Mouse (Mus musculus) left cerebral cortex, postnatal 25 days (tissue): ENCODE measurements around the gene Il12rb2. TPM values are rescaled to one million over a fixed set of nuclear protein-coding genes. Genes with fewer than 3 reads are reported as not detected.

Experiments used
- DNase-seq, 2 experiments: peaks; one replicate each; pipeline ENCODE4 v3.0.0; 2022; ENCODE audit warnings: low spot score in 2 of 2, mixed read lengths in 1 of 2
- intact Hi-C: fragments of 180-260 bp; cut with DNase I; formaldehyde crosslinking; loops from one replicate; pipeline ENCODE4 v1.15.1; 2025
- total RNA-seq, 2 experiments: library from RNA; stranded (reverse); gene quantifications; 2 replicates each; pipeline ENCODE4 v1.2.3; 2021

Il12rb2 gene
- total RNA-seq, 2 experiments from 2014 or later = 0.11 to 0.18 TPM

DNA sequence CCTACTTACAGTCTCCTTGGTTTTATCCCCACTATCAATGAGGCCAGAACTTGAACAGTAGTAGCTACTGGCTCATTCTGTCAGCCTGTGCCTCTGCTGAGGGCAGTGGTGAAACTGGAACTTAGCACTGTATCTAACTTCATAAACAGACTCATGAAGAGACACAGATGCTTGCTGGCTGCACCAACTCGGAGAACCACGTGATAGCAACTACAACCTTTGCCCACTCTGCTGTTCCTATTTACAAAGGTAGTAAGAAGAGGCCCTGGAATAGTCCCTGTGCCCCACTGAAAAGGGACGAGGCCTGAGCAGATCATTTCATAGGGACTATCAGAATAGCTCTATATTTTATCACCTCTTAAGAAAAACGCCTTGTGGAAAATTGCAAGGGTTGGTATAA, 75.7 kb downstream of the Il12rb2 start:
- DNase-seq = no peak
- intact Hi-C loops = no loop called here

DNA sequence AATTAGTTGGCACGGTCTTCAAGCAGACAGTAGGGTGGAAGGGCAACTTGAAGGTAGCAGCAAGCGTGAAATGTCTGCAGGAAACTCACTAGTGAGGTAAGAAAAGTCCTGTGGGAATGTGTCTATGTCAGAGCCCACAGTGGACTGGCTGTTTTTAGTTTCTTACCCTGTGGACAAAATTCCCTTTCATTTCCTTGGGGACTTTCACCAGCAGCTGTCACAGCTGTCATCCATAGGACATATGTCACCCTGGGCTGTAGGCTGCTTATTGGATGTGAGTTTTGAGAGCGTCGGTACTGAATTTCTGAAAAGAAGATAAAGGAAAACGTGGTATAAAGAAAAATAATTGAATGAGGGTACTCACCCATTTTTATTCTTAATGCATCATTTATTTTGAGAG, 77.2 kb downstream of the Il12rb2 start:
- DNase-seq = no peak
- intact Hi-C loops = no loop called here

DNA sequence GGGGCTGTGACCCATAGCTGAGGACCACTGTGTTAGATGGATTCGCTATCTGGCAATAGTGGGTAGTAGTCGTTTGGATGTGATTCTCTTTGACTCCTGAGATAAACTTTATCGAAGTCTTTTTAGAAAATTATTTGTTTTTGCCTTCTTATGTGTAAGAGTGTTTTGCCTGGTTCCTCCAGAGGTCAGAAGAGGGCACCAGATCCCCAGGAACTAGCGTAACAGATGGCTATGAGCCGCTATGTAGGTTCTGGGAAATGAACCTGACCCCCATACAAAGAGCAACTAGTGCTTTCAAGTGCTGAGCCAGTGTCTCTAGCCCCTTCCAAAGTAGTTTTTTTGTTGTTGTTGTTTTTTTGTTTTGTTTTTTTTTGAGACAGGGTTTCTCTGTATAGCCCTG, 79.9 kb downstream of the Il12rb2 start:
- no peak for DNase-seq
- intact Hi-C loops = no loop called here

DNA sequence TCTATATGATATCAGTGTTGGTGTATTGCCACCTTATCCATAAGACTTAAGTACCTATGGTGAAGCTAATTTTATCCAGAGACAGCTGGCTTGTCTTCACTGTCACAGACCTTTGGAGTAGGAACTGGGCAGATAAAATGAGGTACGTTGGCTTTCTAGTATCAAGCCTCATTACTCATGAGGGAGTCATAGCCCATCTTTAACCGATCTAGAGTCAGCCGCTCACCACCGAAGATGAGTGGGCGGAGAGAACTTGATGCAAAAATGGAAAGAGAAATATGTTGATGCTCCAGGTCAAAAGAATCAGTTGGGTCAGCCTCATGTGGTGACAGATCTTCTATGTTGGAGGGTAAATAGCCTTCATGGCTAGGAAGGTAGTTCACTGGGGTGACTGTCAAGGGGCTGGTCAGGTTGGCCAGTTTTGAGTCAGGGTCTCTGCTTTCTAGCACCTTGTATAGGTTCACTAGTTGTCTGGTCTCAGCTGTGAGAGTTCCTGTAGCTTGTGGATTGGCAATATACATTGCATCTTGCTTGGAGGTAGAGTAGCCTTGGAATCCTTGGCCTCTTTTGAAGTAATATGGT, 83.9 kb downstream of the Il12rb2 start:
- DNase-seq = no peak
- intact Hi-C loops = no loop called here

DNA sequence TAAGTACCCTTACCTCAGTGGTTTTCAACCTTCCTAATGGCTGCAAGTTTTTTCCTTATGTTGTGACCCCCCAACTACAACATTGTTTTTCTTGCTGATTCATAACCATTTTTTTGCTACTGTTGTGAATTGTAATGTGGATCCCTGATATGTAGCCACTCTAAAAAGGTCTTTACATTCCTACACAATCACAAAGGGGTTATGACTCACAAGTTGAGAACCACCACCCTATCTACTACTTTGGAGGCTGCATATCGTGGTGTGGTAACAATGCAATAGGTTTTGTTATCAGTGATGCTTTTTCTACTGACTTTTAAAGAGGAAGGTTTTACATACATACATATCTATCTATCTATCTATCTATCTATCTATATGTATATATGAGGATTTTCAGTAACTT, 93.1 kb downstream of the Il12rb2 start:
- no peak for DNase-seq
- intact Hi-C loops = no loop called here

DNA sequence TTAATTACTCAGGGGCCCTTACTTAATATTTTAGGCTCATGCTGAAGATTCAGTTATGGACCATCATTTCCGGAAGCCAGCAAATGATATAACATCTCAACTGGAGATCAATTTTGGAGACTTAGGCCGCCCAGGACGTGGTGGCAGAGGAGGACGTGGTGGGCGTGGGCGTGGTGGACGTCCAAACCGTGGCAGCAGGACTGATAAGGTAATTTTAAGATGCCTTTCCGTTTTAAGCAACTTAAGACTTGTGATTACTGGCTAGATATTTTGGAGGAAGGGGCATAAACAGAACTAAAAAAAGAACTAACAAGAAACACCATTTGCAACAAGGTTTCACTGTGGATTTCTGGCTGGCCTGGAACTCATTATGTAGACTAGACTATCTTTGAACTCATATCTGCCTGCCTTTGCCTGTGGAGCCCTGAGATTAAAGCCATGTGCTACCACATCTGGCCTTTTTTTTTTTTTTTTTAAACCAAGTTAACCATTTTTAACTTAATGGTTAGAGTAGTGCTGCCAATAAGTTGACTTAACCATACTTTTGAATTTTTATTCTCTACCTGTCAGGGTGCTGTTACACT, 94.3 kb downstream of the Il12rb2 start:
- intact Hi-C loops = no loop called here
- no peak for DNase-seq

DNA sequence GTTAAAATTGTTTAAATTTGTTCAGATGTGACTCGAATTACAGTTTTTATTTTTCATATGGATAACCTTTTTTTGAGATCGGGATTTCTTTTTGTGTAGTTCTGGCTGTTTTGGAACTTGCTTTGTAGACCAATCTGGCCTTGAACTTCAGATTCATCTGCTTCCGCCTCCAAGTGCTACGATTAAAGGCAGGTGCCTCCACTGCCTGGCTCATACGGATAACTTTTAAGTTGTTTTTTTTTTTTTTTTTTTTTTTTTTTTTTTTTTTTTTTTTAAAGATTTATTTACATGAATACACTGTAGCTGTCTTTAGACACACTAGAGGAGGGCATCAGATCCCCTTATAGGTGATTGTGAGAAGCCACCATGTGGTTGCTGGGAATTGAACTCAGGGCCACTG, 98.0 kb downstream of the Il12rb2 start:
- intact Hi-C loops = no loop called here
- no peak for DNase-seq

DNA sequence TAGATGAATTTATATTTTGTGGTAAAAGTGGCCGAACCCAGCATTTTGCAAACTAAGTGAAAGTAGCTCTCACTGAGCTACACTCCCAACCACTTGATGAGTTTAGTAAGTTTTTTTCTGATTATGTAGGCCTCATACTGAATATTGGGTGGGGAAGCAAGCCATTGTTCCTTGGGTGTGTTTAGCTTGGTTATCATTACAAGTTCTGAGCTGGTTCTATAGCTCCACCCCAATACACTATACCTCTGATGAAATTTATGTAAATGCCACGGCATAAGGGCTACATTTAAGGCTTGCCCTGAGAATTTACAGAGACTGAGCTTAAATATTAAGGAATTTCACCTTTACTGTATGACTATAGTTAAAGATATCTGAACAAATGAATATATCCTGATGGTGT, 106.5 kb downstream of the Il12rb2 start:
- DNase-seq = no peak
- intact Hi-C loops = loop anchor here (5.0 kb wide), 1 partner anchor 72 kb away; no protein-coding TSS in a partner anchor

DNA sequence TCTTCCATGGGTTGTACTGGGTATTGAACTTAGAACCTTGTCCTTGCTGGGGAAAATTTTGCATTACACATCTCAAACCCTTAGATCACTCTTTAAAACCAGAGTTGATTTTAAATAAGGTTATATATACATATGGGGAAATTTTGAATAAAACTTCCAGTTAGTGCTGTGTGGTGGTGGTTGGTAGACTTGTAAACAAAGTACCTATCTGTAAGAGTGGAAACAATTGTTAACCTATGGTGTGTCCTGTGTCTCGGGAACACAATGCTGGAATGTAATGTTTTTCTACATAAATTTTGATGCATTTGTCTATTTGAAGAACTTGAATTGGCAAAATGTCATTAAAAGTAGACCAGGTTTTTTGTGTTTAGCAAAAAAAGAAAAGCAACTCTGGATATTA, 107.0 kb downstream of the Il12rb2 start:
- intact Hi-C loops = loop anchor here (5.0 kb wide), 1 partner anchor 72 kb away; no protein-coding TSS in a partner anchor
- DNase-seq = no peak

DNA sequence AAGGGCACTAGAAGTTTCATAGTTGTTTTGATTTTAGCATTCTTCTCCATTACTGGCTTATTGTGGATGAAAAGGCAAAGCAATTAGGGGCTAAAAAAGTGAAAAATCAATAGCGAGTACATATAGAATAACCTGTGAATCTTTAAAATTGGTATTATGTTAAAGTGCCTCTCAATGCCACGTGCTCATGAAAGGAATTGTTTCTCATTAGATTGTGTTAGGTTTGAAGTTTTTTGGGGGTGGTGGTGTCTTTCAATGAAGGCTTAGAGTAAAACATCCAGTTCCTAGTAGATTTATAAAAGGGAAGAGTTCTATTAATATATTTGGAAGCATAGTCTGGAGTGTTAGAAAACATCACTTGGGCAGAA, 107.8 kb downstream of the Il12rb2 start:
- DNase-seq = no peak
- intact Hi-C loops = loop anchor here (5.0 kb wide), 1 partner anchor 71 kb away; no protein-coding TSS in a partner anchor

DNA sequence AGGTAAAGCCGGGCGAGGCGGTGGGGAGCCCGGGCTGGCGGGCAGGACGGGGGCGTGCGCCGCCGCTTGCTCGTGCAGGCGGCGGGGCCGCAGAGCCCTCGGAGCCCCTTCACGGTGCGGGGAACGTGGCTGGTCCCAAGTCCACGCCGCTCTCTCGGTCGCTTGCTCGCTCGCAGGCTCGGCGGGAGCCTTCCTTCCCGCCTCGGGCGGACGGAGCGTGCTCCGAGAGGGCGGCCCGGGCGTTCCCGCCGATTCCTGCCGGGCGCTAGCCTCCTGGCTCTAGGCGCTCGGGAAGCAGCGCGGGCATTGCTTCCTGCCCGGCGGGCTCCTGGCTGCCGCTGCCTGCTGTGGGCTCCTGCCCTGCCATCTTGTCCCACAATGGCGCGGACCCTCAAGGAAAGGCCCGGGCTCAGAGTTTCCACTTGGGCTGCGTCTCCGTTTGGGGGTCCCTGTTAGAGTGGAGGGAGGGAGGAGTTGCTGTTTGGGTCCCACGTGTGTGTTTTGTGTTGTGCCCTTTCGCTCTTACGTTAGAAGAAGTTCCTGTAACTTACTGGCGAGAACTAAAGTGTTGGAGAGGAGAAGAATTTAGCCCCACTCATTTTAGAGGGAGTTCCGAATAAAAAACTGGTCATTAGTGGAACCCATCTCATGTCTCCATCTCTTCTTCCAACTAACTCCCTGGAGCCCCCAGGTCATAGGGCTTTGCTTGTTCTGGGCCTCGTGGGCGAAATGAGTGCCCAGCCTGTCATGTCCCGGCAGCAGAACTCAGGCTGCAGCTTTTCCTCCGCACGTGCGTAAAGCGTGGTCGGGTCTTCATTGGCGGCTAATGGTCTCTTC, 108.4 kb downstream of the Il12rb2 start:
- peak; percentile 5 to 6 for DNase-seq
- intact Hi-C loops = loop anchor here (2.0 to 5.0 kb wide), 2 partner anchors 70 to 97 kb away; no protein-coding TSS in a partner anchor

DNA sequence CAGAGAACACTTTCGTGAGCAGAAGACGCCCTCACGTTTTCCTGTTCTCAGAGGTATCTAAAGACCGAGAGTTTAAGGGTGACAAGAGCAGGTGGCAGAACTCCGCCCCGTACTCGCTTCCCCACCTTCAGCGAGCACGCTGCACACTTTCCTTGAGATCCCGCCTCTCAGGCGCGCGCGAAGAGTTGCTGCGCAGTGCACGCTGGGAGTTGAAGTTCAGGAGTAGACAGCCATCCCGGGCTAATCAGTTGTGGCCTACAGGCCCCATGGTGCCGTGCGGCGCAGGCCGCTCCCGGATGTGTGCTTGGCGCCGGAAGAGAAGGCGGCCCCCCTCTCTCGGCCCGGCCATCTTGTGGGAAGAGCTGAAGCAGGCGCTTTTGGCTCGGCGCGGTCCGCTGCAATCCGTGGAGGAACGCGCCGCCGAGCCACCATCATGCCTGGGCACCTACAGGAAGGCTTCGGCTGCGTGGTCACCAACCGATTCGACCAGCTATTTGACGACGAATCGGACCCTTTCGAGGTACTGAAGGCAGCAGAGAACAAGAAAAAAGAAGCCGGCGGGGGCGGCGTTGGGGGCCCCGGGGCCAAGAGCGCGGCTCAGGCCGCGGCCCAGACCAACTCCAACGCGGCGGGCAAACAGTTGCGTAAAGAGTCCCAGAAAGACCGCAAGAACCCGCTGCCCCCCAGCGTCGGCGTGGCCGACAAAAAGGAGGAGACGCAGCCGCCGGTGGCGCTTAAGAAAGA, 109.2 kb downstream of the Il12rb2 start:
- intact Hi-C loops = loop anchor here (1.0 to 5.0 kb wide), 3 partner anchors 39 to 96 kb away; no protein-coding TSS in a partner anchor
- DNase-seq = peak; percentile 97 to 99

DNA sequence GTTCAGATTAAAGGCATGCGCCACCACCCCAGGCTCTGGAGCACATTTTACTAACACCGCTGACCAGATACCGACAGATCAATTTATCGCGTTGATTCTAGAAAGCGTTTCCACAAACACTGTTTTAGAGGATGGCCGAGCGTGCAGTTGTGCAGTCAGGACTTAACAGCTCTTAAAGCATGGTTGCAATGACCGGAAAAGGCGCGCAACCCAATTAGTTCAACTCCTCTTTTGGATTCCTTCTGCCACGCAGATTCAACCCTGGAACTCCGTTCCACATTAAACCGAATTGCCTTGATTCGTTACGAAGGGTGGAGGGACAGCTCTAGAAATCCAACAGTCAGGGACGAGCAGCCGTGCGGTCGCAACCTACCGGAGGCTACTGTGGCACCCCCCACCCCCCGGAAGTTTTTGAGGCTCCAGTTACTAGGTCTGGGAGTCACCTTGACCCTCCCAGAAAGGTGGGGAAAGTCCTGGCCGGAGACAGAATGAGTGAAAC, 109.8 kb downstream of the Il12rb2 start:
- DNase-seq = no peak
- intact Hi-C loops = loop anchor here (1.0 to 5.0 kb wide), 3 partner anchors 38 to 95 kb away; no protein-coding TSS in a partner anchor

DNA sequence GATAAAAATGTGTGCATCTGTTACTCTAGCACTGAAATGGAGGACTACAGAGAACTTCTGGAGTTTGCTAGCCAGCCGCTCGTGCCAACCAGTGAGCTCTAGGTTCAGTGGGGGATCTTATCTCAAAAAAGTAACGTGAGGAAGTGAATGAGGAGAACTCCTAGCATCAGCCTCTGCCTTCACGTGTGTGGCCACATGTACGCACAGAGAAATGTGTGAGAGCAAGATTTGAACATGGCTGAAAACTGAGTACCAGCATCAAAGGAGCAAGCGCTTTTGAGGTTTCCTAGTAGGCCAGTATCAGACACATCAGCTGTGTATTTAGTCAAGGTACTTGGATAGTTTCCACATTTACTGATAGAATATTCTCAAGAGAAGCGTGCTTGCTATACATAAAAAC, 111.1 kb downstream of the Il12rb2 start:
- DNase-seq = no peak
- intact Hi-C loops = loop anchor here (5.0 kb wide), 1 partner anchor 68 kb away; no protein-coding TSS in a partner anchor

DNA sequence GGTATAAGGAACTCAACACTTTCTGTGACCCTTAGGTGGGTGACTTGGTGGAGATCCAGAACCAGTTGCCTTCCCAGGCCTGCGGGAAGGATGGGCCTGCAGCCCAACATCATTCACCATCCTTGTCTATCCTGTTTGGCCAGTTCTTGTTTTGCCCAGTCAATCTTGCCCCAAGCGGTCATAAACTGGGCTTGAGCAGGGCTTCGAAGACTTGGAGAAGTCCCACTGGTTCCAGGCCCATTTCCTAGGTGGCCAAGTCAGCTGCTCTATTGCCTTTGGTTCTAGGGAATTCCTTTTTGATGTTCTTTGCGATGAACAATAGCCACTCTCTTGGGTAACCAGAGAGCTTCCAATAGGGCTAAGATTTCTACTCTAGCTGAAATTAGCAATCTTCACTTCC, 124.9 kb downstream of the Il12rb2 start:
- DNase-seq = no peak
- intact Hi-C loops = no loop called here

DNA sequence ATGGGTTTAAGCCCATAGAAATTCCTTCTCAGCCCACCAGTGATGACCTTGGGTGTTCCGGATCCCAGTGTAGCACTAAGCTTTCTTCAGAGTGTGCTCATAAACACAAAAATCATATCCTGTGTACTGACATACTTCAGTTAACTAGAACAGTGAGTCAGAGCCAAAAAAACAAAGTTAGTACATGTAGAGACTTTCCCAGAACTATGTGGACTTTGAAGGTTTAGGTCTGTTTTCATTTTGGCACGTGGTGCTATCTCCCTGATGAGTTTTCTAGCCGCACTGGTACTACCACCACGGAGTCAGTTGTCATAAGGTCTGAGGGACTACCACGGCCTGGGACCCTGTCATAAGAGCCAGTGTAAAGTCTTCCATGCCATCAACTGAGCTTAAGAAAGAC, 131.5 kb downstream of the Il12rb2 start:
- DNase-seq = no peak
- intact Hi-C loops = no loop called here

DNA sequence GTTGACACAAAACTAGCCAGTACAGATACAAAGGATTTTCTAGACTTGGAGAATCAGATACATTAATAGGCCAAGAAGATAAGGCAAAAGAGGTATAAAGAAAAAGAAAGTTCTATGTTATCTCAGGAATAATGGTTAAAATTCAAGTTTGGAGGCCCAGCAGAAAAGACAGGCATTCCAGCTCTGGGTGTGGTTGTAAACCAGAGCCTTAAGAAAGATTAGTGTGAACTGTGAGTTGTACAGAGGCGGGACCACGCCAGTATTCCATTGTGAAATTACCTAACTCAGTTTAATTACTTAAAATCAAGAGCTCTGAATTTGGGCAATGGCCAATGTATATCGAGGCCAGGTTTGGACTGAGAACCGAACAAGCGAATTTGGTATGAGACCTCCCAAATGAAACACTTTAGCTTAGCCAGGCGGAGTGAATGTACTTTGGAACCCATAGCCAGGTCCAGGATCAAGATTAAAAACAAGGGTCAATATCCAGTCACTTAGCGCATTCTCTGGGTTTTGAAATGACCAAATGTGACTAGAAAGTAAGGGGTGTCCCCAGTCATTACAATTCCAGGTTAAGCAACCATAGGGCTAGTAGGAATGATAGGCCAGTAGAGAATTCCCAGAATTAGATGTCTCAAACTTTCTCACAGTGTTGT, 132.1 kb downstream of the Il12rb2 start:
- intact Hi-C loops = no loop called here

More for the DNA sequence above, 132.1 kb downstream of the Il12rb2 start:
- no peak for DNase-seq
